Mouse (Mus musculus): ENCODE data around the gene Ifitm7. TPM values are rescaled to one million over a fixed set of nuclear protein-coding genes. Genes with fewer than 3 reads are reported as not detected.

The Ifitm7 gene
- total and polyA plus RNA-seq, 3 experiments = not detected

- no peak for TF ChIP-seq NRF1 (IDR thresholded peaks at IDR 0.05; ENCODE audit: insufficient read depth, low read depth, low read length, poor library complexity, severe bottlenecking)
- no peak for TF ChIP-seq NELFE (IDR thresholded peaks at IDR 0.05; ENCODE audit: low read depth, low read length)
- TF ChIP-seq USF1 (IDR thresholded peaks at IDR 0.05; ENCODE audit: low read depth, low read length) = no peak
Measured at GRCm38 (mm10) chr16:13969096-13969495, 17.6 kb downstream of the Ifitm7 start (continued).

- Histone ChIP-seq H3K27me3 (ENCODE audit: control insufficient read depth in 1 of 2, insufficient read depth in 2 of 2, low read length in 2 of 2) (no peaks in the 10 kb centered on the region; a peak in 3 of 4 replicates), H3K36me3 (ENCODE audit: control insufficient read depth in 1 of 2, insufficient read depth in 2 of 2, low read length in 2 of 2) (no peaks in the 10 kb centered on the region), H3K79me2 (ENCODE audit: control insufficient read depth, insufficient read depth, low read length, poor library complexity) (no peaks in the 10 kb centered on the region), H3K4me3 (ENCODE audit: control insufficient read depth in 1 of 2, insufficient read depth in 1 of 2, low read depth in 2 of 2, low read length in 2 of 2) (no peak overlapping the region), H3K9me3 (replicated peaks; ENCODE audit: insufficient read depth, low read length) (no peaks in the 10 kb centered on the region), H3K4me1 (ENCODE audit: control insufficient read depth in 1 of 2, insufficient read depth in 2 of 2, low read length in 2 of 2) (no peaks in the 10 kb centered on the region), H3K27ac (ENCODE audit: control insufficient read depth, low read depth, low read length) (no peak overlapping the region), H3K9ac (ENCODE audit: control insufficient read depth, low read depth, low read length, poor library complexity, severe bottlenecking) (no peak overlapping the region)
- peak; percentile 16 for DNase-seq (ENCODE audit: low read depth, low spot score)
- TF ChIP-seq UBTF (IDR thresholded peaks at IDR 0.05; ENCODE audit: borderline replicate concordance, insufficient read depth, low read depth, low read length) = no peak
- no peak for TF ChIP-seq MAX (IDR thresholded peaks at IDR 0.05; ENCODE audit: low read length)
- TF ChIP-seq EP300 (IDR thresholded peaks at IDR 0.05; ENCODE audit: low read depth in 1 of 2, low read length in 2 of 2) = no peak
- TF ChIP-seq CHD1 (IDR thresholded peaks at IDR 0.05; ENCODE audit: low read depth, low read length) = no peak
- TF ChIP-seq TCF12 (IDR thresholded peaks at IDR 0.05; ENCODE audit: low read depth, low read length) = no peak
- TF ChIP-seq MYB (IDR thresholded peaks at IDR 0.05; ENCODE audit: low read depth, low read length) = no peak
- no peak for TF ChIP-seq MAFK (IDR thresholded peaks at IDR 0.05; ENCODE audit: borderline replicate concordance, low read depth, low read length)
- TF ChIP-seq KAT2A (conservative IDR thresholded peaks at IDR 0.05; ENCODE audit: low read depth, low read length) = no peak
- TF ChIP-seq HCFC1 (IDR thresholded peaks at IDR 0.05; ENCODE audit: low read depth, low read length) = no peak
- no peak for TF ChIP-seq ETS1 (IDR thresholded peaks at IDR 0.05; ENCODE audit: low read depth, low read length)
- TF ChIP-seq CHD2 (IDR thresholded peaks at IDR 0.05; ENCODE audit: low read length) = no peak
- no peak for TF ChIP-seq SIN3A (IDR thresholded peaks at IDR 0.05; ENCODE audit: low read length)
- TF ChIP-seq MXI1 (IDR thresholded peaks at IDR 0.05; ENCODE audit: low read depth, low read length) = no peak
- no peak for TF ChIP-seq GABPA (IDR thresholded peaks at IDR 0.05; ENCODE audit: low read depth, low read length)
- no peak for TF ChIP-seq MEF2A (IDR thresholded peaks at IDR 0.05; ENCODE audit: extremely low read depth, insufficient replicate concordance, low read depth, low read length, poor library complexity, severe bottlenecking)
Measured at GRCm38 (mm10) chr16:13962053-13962452, 24.6 kb downstream of the Ifitm7 start.

GRCm38 (mm10) chr16:13951245-13951644, 35.4 kb downstream of the Ifitm7 start:
- no peak for TF ChIP-seq TAL1 (IDR thresholded peaks at IDR 0.05; ENCODE audit: low read length)
- TF ChIP-seq CHD1 (IDR thresholded peaks at IDR 0.05; ENCODE audit: low read depth, low read length) = no peak
- TF ChIP-seq HCFC1 (IDR thresholded peaks at IDR 0.05; ENCODE audit: low read depth, low read length) = no peak
- no peak for TF ChIP-seq SMC3 (IDR thresholded peaks at IDR 0.05; ENCODE audit: low read depth, low read length)
- no peak for TF ChIP-seq ZNF384 (IDR thresholded peaks at IDR 0.05; ENCODE audit: low read depth, low read length)
- TF ChIP-seq GABPA (IDR thresholded peaks at IDR 0.05; ENCODE audit: low read depth, low read length) = no peak
- no peak for TF ChIP-seq POLR2AphosphoS2 (IDR thresholded peaks at IDR 0.05; ENCODE audit: low read length)
- TF ChIP-seq POLR2AphosphoS5 (IDR thresholded peaks at IDR 0.05; ENCODE audit: borderline replicate concordance, low read depth, low read length) = no peak
- no peak for TF ChIP-seq BHLHE40 (IDR thresholded peaks at IDR 0.05; ENCODE audit: borderline replicate concordance, low read depth, low read length)
- no peak for TF ChIP-seq ETS1 (IDR thresholded peaks at IDR 0.05; ENCODE audit: low read depth, low read length)
- TF ChIP-seq ZKSCAN1 (IDR thresholded peaks at IDR 0.05; ENCODE audit: low read depth, low read length) = no peak
- TF ChIP-seq RAD21 (IDR thresholded peaks at IDR 0.05; ENCODE audit: low read depth, low read length) = no peak
- TF ChIP-seq ELF1 (IDR thresholded peaks at IDR 0.05; ENCODE audit: low read depth, low read length) = no peak
- no peak for TF ChIP-seq SIN3A (IDR thresholded peaks at IDR 0.05; ENCODE audit: low read length)
- no peak for TF ChIP-seq KAT2A (conservative IDR thresholded peaks at IDR 0.05; ENCODE audit: low read depth, low read length)
- TF ChIP-seq MAX (IDR thresholded peaks at IDR 0.05; ENCODE audit: low read length) = no peak
- H3K4me3 ChIP-seq (ENCODE audit: control insufficient read depth in 1 of 2, insufficient read depth in 1 of 2, low read depth in 2 of 2, low read length in 2 of 2) = no peak overlapping the region
- H3K27ac ChIP-seq (ENCODE audit: control insufficient read depth, low read depth, low read length) = no peak overlapping the region
- no peak for DNase-seq (ENCODE audit: low read depth, low spot score)
- no peaks in the 10 kb centered on the region for H3K4me1 ChIP-seq (ENCODE audit: control insufficient read depth in 1 of 2, insufficient read depth in 2 of 2, low read length in 2 of 2)
- H3K27me3 ChIP-seq (ENCODE audit: control insufficient read depth in 1 of 2, insufficient read depth in 2 of 2, low read length in 2 of 2) = no peaks in the 10 kb centered on the region
- no peaks in the 10 kb centered on the region for H3K9me3 ChIP-seq (replicated peaks; ENCODE audit: insufficient read depth, low read length)
- H3K36me3 ChIP-seq (ENCODE audit: control insufficient read depth in 1 of 2, insufficient read depth in 2 of 2, low read length in 2 of 2) = no peaks in the 10 kb centered on the region
- H3K9ac ChIP-seq (ENCODE audit: control insufficient read depth, low read depth, low read length, poor library complexity, severe bottlenecking) = no peak overlapping the region
- H3K79me2 ChIP-seq (ENCODE audit: control insufficient read depth, insufficient read depth, low read length, poor library complexity) = no peaks in the 10 kb centered on the region
